18 mouse cellular contexts compared by ENCODE assay signal in genomic region chr1:162135451-162136213, GRCm38 (mm10).
DNase-seq lines count a peak whose midpoint lies in the region; ATAC-seq lines count a peak whose summit lies in the region.
"Had no signal": no experiment of that assay in that cellular context is flagged by ENCODE, and none has a peak within 500 bp of the region (broad histone marks: within the 10 kb centered on the region; RNA-seq: fewer than 3 reads in every experiment).

No protein-coding gene starts in this region.

- H3K9ac ChIP-seq in forebrain, embryonic 11.5 days (ENCODE audit: low read length) = no peak overlapping the region
- H3K9ac ChIP-seq in forebrain, embryonic 16.5 days (replicated peaks; ENCODE audit: low read depth, low read length) = no peak overlapping the region
- H3K9ac ChIP-seq in hindbrain, embryonic 12.5 days = no peak overlapping the region
- H3K9ac ChIP-seq in midbrain, embryonic 11.5 days (ENCODE audit: low read length) = no peak overlapping the region
- H3K9ac ChIP-seq: heart, embryonic 13.5 days; lung, embryonic 14.5 days; neural tube, embryonic 15.5 days had no signal

- peak; percentile 57; the same call in 1 of the 2 replicates for ATAC-seq in forebrain, embryonic 11.5 days (replicated peaks; ENCODE audit: low FRiP score)
- ATAC-seq in forebrain, embryonic 16.5 days = no peak
- ATAC-seq in hindbrain, embryonic 12.5 days (ENCODE audit: low FRiP score) = peak; percentile 58; the same call in 1 of the 2 replicates
- peak; percentile 73 for ATAC-seq in midbrain, embryonic 11.5 days (ENCODE audit: low FRiP score)
- ATAC-seq: intestine, postnatal 0 days had no signal

- WGBS in forebrain, embryonic 11.5 days = 57% methylated on average over 11 of the region's 11 CpGs
- WGBS in forebrain, embryonic 16.5 days = 47% methylated on average over 11 of the region's 11 CpGs
- WGBS in embryonic facial prominence, embryonic 10.5 days = 80% methylated on average over 11 of the region's 11 CpGs
- 54% methylated on average over 11 of the region's 11 CpGs for WGBS in hindbrain, embryonic 12.5 days
- 63% methylated on average over 11 of the region's 11 CpGs for WGBS in midbrain, embryonic 11.5 days

- H3K4me1 ChIP-seq in forebrain, embryonic 11.5 days (replicated peaks; ENCODE audit: control insufficient read depth, insufficient read depth, low read length) = no peaks in the 10 kb centered on the region; the same call in 1 of the 2 replicates
- H3K4me1 ChIP-seq in forebrain, embryonic 16.5 days (replicated peaks; ENCODE audit: control insufficient read depth, insufficient read depth, low read length) = peaks cover 8% of the 10 kb centered on the region; the same call in 1 of the 2 replicates
- peaks cover 30% of the 10 kb centered on the region for H3K4me1 ChIP-seq in embryonic facial prominence, embryonic 10.5 days
- 0 out of 2 replicates have a peak, but pooled peaks cover 3% of the 10 kb centered on the region for H3K4me1 ChIP-seq in hindbrain, embryonic 12.5 days
- no peaks in the 10 kb centered on the region for H3K4me1 ChIP-seq in midbrain, embryonic 11.5 days (ENCODE audit: control insufficient read depth, insufficient read depth, low read length)
- H3K4me1 ChIP-seq: neural tube, embryonic 15.5 days had no signal

- H3K36me3 ChIP-seq in forebrain, embryonic 11.5 days (ENCODE audit: control insufficient read depth, insufficient read depth, low read length) = no peaks in the 10 kb centered on the region
- H3K36me3 ChIP-seq in forebrain, embryonic 16.5 days (ENCODE audit: control insufficient read depth, insufficient read depth) = no peaks in the 10 kb centered on the region
- H3K36me3 ChIP-seq in embryonic facial prominence, embryonic 10.5 days (replicated peaks) = no peaks in the 10 kb centered on the region
- no peaks in the 10 kb centered on the region for H3K36me3 ChIP-seq in hindbrain, embryonic 12.5 days
- H3K36me3 ChIP-seq in midbrain, embryonic 11.5 days (ENCODE audit: control insufficient read depth, insufficient read depth, low read length) = no peaks in the 10 kb centered on the region
- H3K36me3 ChIP-seq: heart, embryonic 13.5 days; neural tube, embryonic 15.5 days had no signal

- H3K27ac ChIP-seq in forebrain, embryonic 11.5 days (ENCODE audit: low read depth, low read length) = no peak overlapping the region
- no peak overlapping the region for H3K27ac ChIP-seq in forebrain, embryonic 16.5 days (ENCODE audit: low read length)
- H3K27ac ChIP-seq in embryonic facial prominence, embryonic 10.5 days (replicated peaks) = peak overlapping the region; percentile 55
- H3K27ac ChIP-seq in hindbrain, embryonic 12.5 days = peak overlapping the region; percentile 55; the same call in 1 of the 2 replicates
- H3K27ac ChIP-seq in midbrain, embryonic 11.5 days (ENCODE audit: low read depth, low read length) = no peak overlapping the region
- H3K27ac ChIP-seq: heart, embryonic 13.5 days; macrophage; neural tube, embryonic 15.5 days had no signal

- no peak for DNase-seq in forebrain, embryonic 11.5 days (ENCODE audit: low spot score)
- no peak for DNase-seq in embryonic facial prominence, embryonic 10.5 days (ENCODE audit: low spot score)
- DNase-seq in midbrain, embryonic 11.5 days (ENCODE audit: low spot score, missing footprints) = peak; percentile 91
- no peak for DNase-seq in cerebellum, adult 8-10 months
- no peak for DNase-seq in kidney, adult 8-10 months
- no peak for DNase-seq in adrenal gland, postnatal 4 days (ENCODE audit: low spot score in 2 of 2)
- DNase-seq: adrenal gland, postnatal 10 days; cerebellum, adult 9-11 months; heart, postnatal 4 days; kidney, postnatal 36 days; lung, embryonic 14.5 days had no signal

- no peak overlapping the region for H3K4me3 ChIP-seq in forebrain, embryonic 11.5 days (ENCODE audit: low read depth, low read length)
- H3K4me3 ChIP-seq in forebrain, embryonic 16.5 days (replicated peaks; ENCODE audit: low read length) = no peak overlapping the region
- no peak overlapping the region for H3K4me3 ChIP-seq in embryonic facial prominence, embryonic 10.5 days
- H3K4me3 ChIP-seq in hindbrain, embryonic 12.5 days = no peak overlapping the region
- no peak overlapping the region for H3K4me3 ChIP-seq in midbrain, embryonic 11.5 days (ENCODE audit: low read depth, low read length)
- H3K4me3 ChIP-seq: heart, embryonic 13.5 days; neural tube, embryonic 15.5 days had no signal

- no peaks in the 10 kb centered on the region for H3K27me3 ChIP-seq in forebrain, embryonic 11.5 days (ENCODE audit: control insufficient read depth, insufficient read depth, low read length)
- H3K27me3 ChIP-seq in forebrain, embryonic 16.5 days (replicated peaks; ENCODE audit: control insufficient read depth, insufficient read depth, low read length) = no peaks in the 10 kb centered on the region
- no peaks in the 10 kb centered on the region for H3K27me3 ChIP-seq in embryonic facial prominence, embryonic 10.5 days (replicated peaks; ENCODE audit: low read depth, poor library complexity, severe bottlenecking)
- no peaks in the 10 kb centered on the region for H3K27me3 ChIP-seq in hindbrain, embryonic 12.5 days
- H3K27me3 ChIP-seq in midbrain, embryonic 11.5 days (ENCODE audit: control insufficient read depth, insufficient read depth, low read length) = no peaks in the 10 kb centered on the region
- H3K27me3 ChIP-seq: CH12.LX; heart, embryonic 13.5 days; neural tube, embryonic 15.5 days had no signal

- no peak overlapping the region for H3K4me2 ChIP-seq in forebrain, embryonic 11.5 days (ENCODE audit: low read depth, low read length, severe bottlenecking)
- H3K4me2 ChIP-seq in forebrain, embryonic 16.5 days (ENCODE audit: low read length) = no peak overlapping the region
- no peak overlapping the region for H3K4me2 ChIP-seq in hindbrain, embryonic 12.5 days (replicated peaks)
- no peak overlapping the region for H3K4me2 ChIP-seq in midbrain, embryonic 11.5 days
- H3K4me2 ChIP-seq: heart, embryonic 13.5 days; lung, embryonic 14.5 days; neural tube, embryonic 15.5 days had no signal

- H3K9me3 ChIP-seq in forebrain, embryonic 11.5 days (ENCODE audit: control insufficient read depth, low read length) = no peaks in the 10 kb centered on the region
- no peaks in the 10 kb centered on the region for H3K9me3 ChIP-seq in forebrain, embryonic 16.5 days (ENCODE audit: control insufficient read depth, low read length)
- H3K9me3 ChIP-seq in embryonic facial prominence, embryonic 10.5 days = no peaks in the 10 kb centered on the region
- H3K9me3 ChIP-seq in hindbrain, embryonic 12.5 days (replicated peaks) = no peaks in the 10 kb centered on the region
- no peaks in the 10 kb centered on the region for H3K9me3 ChIP-seq in midbrain, embryonic 11.5 days (ENCODE audit: control insufficient read depth, low read length)
- H3K9me3 ChIP-seq: heart, embryonic 13.5 days; neural tube, embryonic 15.5 days had no signal

Comparison
In these comparisons a context has a peak if more than half of its experiments do, and no peak if none do; other contexts are left out.
1. H3K27ac ChIP-seq: peak in embryonic facial prominence, embryonic 10.5 days (single experiment) and hindbrain, embryonic 12.5 days (single experiment); none in forebrain, embryonic 11.5 days (single experiment), forebrain, embryonic 16.5 days (single experiment) and midbrain, embryonic 11.5 days (single experiment).